Comparison of ENCODE assay signal across 8 mouse cellular contexts in the genomic region with DNA sequence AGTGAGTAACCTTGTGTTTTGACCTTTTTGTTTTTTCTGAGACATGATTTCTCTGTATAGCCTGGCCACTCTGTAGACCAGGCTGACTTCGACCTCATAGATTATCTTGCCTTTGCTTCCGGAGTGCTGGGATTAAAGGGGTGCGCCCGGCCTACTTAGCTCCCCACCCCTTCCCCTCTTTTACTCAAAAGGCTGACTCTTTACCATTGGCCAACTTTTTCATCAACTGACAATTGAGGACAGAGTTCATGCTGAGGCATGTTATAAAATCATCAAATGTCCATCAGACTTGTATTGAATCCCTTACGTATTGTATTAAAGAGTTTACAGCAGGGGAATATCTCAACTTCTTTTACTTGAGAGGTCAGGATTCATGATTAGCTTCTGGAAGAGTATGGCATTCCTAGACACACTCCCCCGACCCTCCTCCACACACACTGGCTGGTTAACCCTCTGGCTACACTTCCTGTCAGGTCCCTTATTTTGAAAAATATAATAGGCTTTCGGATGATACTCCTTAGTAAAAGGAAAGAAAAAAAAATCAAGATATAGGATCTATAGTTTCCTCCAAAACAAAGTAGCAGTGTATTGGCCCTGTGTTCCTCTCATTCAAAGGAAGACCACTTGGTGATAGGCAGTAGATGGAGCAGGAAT.
DNase-seq lines count a peak whose midpoint lies in the region; ATAC-seq and TF ChIP-seq lines count a peak whose summit lies in the region.

No protein-coding gene starts in this region.

- no peak for TF ChIP-seq EP300 in ES-Bruce4 (IDR thresholded peaks at IDR 0.05; ENCODE audit: insufficient read depth, low read depth, low read length)

- H3K9me3 ChIP-seq in heart, embryonic 14.5 days (ENCODE audit: control insufficient read depth, low read length) = no peaks in the 10 kb centered on the region
- no peaks in the 10 kb centered on the region for H3K9me3 ChIP-seq in ES-Bruce4 (replicated peaks; ENCODE audit: control insufficient read depth, insufficient read depth, low read length, poor library complexity, severe bottlenecking)
- H3K9me3 ChIP-seq in forebrain, embryonic 14.5 days (replicated peaks; ENCODE audit: control insufficient read depth, low read length) = no peaks in the 10 kb centered on the region
- H3K9me3 ChIP-seq in liver, embryonic 15.5 days (replicated peaks) = no peaks in the 10 kb centered on the region

- H3K9ac ChIP-seq in heart, embryonic 14.5 days (ENCODE audit: low read length) = peak overlapping the region; percentile 87
- peak overlapping the region; percentile 94 for H3K9ac ChIP-seq in ES-Bruce4 (ENCODE audit: low read depth, poor library complexity, severe bottlenecking)
- peak overlapping the region; percentile 48 for H3K9ac ChIP-seq in forebrain, embryonic 14.5 days (ENCODE audit: low read length)
- H3K9ac ChIP-seq in liver, embryonic 15.5 days = peak overlapping the region; percentile 12; the same call in 1 of the 2 replicates

- intact Hi-C loops in heart, postnatal 10 days (cut with DNase I) = loop anchor here (2.0 kb wide), 1 partner anchor 119 kb away; a partner anchor contains a TSS

- peaks cover 6 to 15% of the 10 kb centered on the region in 2 experiments for H3K4me1 ChIP-seq in heart, embryonic 14.5 days (ENCODE audit: control insufficient read depth in 2 of 2, insufficient read depth in 2 of 2, low read length in 2 of 2)
- H3K4me1 ChIP-seq in ES-Bruce4 (ENCODE audit: control insufficient read depth, insufficient read depth, low read length) = peaks cover 3% of the 10 kb centered on the region
- peaks cover 23% of the 10 kb centered on the region for H3K4me1 ChIP-seq in forebrain, embryonic 14.5 days (ENCODE audit: control insufficient read depth, insufficient read depth, low read length)
- H3K4me1 ChIP-seq in liver, embryonic 15.5 days (replicated peaks) = peaks cover 43% of the 10 kb centered on the region

- H3K27me3 ChIP-seq in heart, embryonic 14.5 days (ENCODE audit: control insufficient read depth, insufficient read depth, low read length) = no peaks in the 10 kb centered on the region
- no peaks in the 10 kb centered on the region for H3K27me3 ChIP-seq in ES-Bruce4 (ENCODE audit: control insufficient read depth, insufficient read depth, low read length, poor library complexity, severe bottlenecking)
- H3K27me3 ChIP-seq in forebrain, embryonic 14.5 days (replicated peaks; ENCODE audit: control insufficient read depth, insufficient read depth, low read length) = no peaks in the 10 kb centered on the region
- no peaks in the 10 kb centered on the region for H3K27me3 ChIP-seq in liver, embryonic 15.5 days

- DNase-seq in heart, postnatal 10 days = no peak
- no peak for DNase-seq in forebrain, embryonic 14.5 days (ENCODE audit: low spot score)
- DNase-seq in spleen, postnatal 10 days (ENCODE audit: low spot score in 2 of 2) = no peak
- no peak for DNase-seq in left cerebral cortex, adult 11 months (ENCODE audit: low spot score)
- no peak for DNase-seq in c-Kit-positive CD71-positive TER-119-positive erythroid progenitor cells, embryonic 14.5 days (ENCODE audit: low spot score)

- peak overlapping the region; percentile 96 for H3K4me2 ChIP-seq in heart, embryonic 14.5 days (ENCODE audit: low read length)
- peak overlapping the region; percentile 95 for H3K4me2 ChIP-seq in forebrain, embryonic 14.5 days (ENCODE audit: low read length)
- H3K4me2 ChIP-seq in liver, embryonic 15.5 days = peak overlapping the region; percentile 94

- peak overlapping the region; percentile 78 to 96 for H3K4me3 ChIP-seq in heart, embryonic 14.5 days (ENCODE audit: control insufficient read depth in 1 of 2, insufficient read depth in 1 of 2, low read depth in 1 of 2, low read length in 2 of 2)
- H3K4me3 ChIP-seq in ES-Bruce4 (ENCODE audit: low read depth, low read length) = peak overlapping the region; percentile 74
- H3K4me3 ChIP-seq in forebrain, embryonic 14.5 days (ENCODE audit: low read depth, low read length) = peak overlapping the region; percentile 93
- peak overlapping the region; percentile 94 for H3K4me3 ChIP-seq in liver, embryonic 15.5 days (replicated peaks)

- peaks cover 21% of the 10 kb centered on the region for H3K36me3 ChIP-seq in heart, embryonic 14.5 days (ENCODE audit: control insufficient read depth, insufficient read depth, low read length)
- H3K36me3 ChIP-seq in ES-Bruce4 (ENCODE audit: control insufficient read depth, insufficient read depth, low read length, poor library complexity, severe bottlenecking) = peaks cover 15% of the 10 kb centered on the region
- H3K36me3 ChIP-seq in forebrain, embryonic 14.5 days (ENCODE audit: control insufficient read depth, insufficient read depth, low read length) = peaks cover 19% of the 10 kb centered on the region
- peaks cover 27% of the 10 kb centered on the region for H3K36me3 ChIP-seq in liver, embryonic 15.5 days (replicated peaks)

- ATAC-seq in heart, embryonic 14.5 days (ENCODE audit: insufficient number of reproducible peaks, insufficient read depth, low FRiP score, low read depth) = no peak; the same call in 1 of the 2 replicates
- no peak for ATAC-seq in forebrain, embryonic 14.5 days
- peak; percentile 16 for ATAC-seq in liver, embryonic 15.5 days (ENCODE audit: insufficient read depth)

- no peak for TF ChIP-seq POLR2A in ES-Bruce4 (IDR thresholded peaks at IDR 0.05; ENCODE audit: insufficient read depth, low read length)

- TF ChIP-seq CTCF in ES-Bruce4 (IDR thresholded peaks at IDR 0.05; ENCODE audit: low read depth, low read length) = no peak

- peak overlapping the region; percentile 96 to 98 for H3K27ac ChIP-seq in heart, embryonic 14.5 days (replicated peaks in 1 of 2; ENCODE audit: control insufficient read depth in 1 of 2, insufficient read depth in 1 of 2, low read depth in 2 of 2, low read length in 2 of 2)
- H3K27ac ChIP-seq in ES-Bruce4 (ENCODE audit: insufficient read depth, low read length) = peak overlapping the region; percentile 92
- 0 out of 2 replicates have a peak overlapping the region, but pooled peaks have one; percentile 91 for H3K27ac ChIP-seq in forebrain, embryonic 14.5 days (ENCODE audit: low read depth, low read length)
- peak overlapping the region; percentile 95 for H3K27ac ChIP-seq in liver, embryonic 15.5 days (replicated peaks)

- WGBS in heart, embryonic 14.5 days = 26% methylated on average over 7 of the region's 7 CpGs
- 31% methylated on average over 7 of the region's 7 CpGs for WGBS in forebrain, embryonic 14.5 days
- WGBS in liver, embryonic 15.5 days (ENCODE audit: insufficient replicate concordance) = 23% methylated on average over 7 of the region's 7 CpGs

Comparison
In these comparisons a context has a peak if more than half of its experiments do, and no peak if none do; other contexts are left out.
1. H3K9ac ChIP-seq: peak in every context shown above with its lines; median percentile 94 in ES-Bruce4; 87 in heart, embryonic 14.5 days; 48 in forebrain, embryonic 14.5 days; 12 in liver, embryonic 15.5 days.